Mouse (Mus musculus) CH12.LX (cell line): Measurements from ENCODE around the gene Slc32a1.

Source experiments
- CHD2 ChIP-seq: IDR thresholded peaks from 2 replicates; pipeline ENCODE4 v1.6.1; 2011; ENCODE audit warnings: low read length, improper control_type of control experiment
- ELF1 ChIP-seq: IDR thresholded peaks from 2 replicates; pipeline ENCODE4 v1.6.1; 2014; ENCODE audit warnings: low read depth, mild to moderate bottlenecking, inconsistent platforms, low read length, improper control_type of control experiment
- USF1 ChIP-seq: IDR thresholded peaks from 2 replicates; pipeline ENCODE4 v1.6.1; 2014; ENCODE audit warnings: low read depth, mild to moderate bottlenecking, inconsistent platforms, low read length, improper control_type of control experiment

DNA sequence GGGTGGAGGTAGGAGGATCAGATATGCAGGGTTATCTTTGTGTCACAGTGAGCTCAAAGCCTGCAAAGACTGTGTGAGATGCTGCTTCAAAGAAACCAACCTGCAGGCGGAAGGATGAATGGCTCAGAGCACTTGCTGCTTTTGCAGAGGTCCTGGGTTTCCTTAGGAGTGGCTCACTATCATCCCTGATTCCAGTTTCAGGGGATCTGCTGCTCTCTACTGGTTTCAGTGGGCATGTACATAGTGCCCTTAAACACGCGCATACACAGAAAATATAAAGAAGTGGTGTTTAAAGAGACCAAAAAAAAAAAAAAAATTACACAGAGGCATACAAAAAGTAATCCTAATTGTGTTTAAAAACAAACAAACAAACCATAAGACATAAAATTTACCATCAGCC, 18.3 kb downstream of the Slc32a1 start:
- TF ChIP-seq CHD2 (no peak), ELF1 (no peak), USF1 (no peak)
